Mouse (Mus musculus) effector memory CD4-positive, alpha-beta T cell, adult 7 months (primary cell): Measurements from ENCODE around the gene Uvssa. TPM values are rescaled to one million over a fixed set of nuclear protein-coding genes. Genes with fewer than 3 reads are reported as not detected.

Source experiments
- polyA plus RNA-seq: library from polyadenylated mRNA; unstranded; fragments of 100-300 nt; shearing (Covaris generic); gene quantifications from one replicate; pipeline ENCODE4 v1.2.1, GENCODE M21; 2017

The Uvssa gene
- polyA plus RNA-seq = 9.4 TPM

DNA sequence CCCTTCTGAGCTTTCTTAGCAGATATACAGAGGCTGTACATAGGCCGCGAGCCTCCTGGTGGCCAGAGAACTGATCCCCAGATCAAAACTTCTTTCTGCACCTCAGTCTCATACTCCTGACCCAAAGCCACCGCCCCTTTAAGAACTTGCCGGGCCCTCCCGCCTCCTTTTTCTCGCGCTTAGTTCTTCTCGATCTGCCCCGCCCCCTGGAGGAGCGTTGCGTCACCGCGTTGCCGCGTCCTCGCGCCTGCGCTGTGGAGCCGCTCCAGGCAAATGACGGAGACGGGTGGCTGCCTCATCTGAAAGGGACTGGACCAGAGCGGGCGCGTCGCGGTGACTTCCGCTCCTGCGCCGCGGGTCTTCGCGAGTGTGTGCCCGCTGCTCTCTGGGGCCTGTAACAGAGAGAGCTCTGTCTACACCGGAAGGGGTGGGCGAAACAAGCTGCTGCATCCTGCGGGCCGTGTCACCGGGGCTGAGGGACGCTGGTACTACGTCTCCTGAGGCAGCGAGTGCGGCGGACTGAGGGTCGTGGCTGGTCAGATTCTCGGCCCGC is at the start of gene Uvssa:
TSS of gene Uvssa (plus strand) at position 248 of the 553 bp plus-strand sequence.

DNA sequence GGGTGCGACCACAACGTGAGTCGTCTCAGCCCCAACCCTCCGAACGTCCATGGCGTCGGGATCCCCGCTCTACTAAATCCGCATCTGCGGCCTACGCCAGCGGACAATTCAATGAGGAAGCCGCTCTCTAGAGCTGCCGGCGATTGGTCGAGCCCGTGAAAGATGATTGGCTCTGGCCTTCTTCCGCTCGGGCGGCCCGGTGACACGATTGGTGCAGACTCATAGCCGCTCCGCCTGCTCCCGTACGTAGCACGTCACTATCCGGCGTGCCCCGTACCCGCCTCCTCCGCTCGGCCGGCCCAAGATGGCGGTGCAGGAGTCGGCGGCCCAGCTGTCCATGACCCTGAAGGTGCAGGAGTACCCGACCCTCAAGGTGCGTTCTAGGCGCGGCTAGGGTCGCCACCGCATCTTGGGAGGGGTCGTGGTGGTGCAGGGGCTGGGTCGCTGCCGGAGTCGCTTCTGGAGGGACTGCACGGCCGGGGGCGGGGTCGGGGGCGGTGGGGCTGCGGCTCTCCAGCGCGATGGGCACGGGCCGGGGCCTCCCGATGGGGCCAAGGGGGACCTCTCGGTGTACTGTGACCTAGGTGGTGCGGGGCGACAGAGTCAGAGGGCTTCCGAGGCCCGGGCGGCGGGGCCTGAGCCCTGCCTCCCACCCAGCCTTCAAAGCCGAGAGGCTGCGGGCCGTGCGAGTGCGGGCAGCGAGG is 42.9 kb upstream of the Uvssa start, which contains the start of gene Maea:
TSS of gene Maea (plus strand) at position 237 of the 704 bp plus-strand sequence.

DNA sequence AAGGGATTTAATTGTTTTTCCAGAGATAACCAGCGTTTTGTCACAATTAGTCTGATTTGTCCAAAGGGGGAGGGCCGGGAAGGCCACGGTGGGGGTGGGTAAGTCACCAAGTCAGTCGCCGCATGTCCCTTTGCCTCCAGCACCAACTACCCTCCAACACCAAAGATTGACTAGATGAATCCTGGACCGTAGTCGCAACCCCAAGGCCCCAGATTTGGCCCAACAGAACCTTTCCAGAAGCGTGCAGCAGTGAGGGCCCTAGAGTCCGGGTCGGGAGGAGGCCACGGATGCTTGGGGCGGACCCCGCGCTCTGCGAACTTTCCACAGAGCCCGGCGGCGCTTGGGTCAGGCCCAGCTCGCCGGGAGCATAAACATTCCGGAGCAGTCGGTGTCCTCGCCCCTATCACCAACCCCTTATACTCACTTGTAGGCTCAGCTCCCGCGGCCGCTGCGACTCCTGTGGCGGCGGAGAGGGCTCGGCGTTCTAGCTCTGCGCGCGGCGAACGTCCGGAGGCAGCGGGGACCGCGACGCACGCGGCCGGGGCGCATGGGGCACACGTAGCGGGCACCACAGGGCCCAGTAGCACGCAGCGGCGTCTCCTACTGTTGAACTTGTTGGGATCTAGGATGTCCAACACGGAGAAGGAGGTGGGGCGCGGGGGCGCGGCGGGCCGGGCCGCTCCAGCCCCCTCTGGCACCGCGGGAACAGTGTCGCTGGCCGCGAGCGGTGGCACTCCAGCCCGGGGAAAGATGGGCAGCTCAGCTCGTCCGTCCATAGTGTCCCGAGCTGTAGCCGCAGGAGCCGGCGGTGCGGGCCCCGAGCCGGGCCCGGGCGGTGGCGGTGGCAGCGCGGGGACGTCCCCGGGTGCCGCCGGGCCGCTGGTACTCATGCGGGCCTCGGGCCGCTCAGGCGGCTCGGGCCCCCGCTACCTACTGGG is 55.1 kb downstream of the Uvssa start, which contains the start of gene Nkx1-1:
TSS of gene Nkx1-1 (minus strand) at position 776 of the 938 bp plus-strand sequence.

Other genes with a start within 250 kb of the Uvssa start
- gene Spon2, start 160.1 kb upstream of the Uvssa start, polyA plus RNA-seq = not detected
- 261 TPM for gene Ctbp1, start 103.6 kb upstream of the Uvssa start, polyA plus RNA-seq
- gene Maea, start 43.0 kb upstream of the Uvssa start, polyA plus RNA-seq = 85.3 TPM
- gene Nkx1-1, start 55.4 kb downstream of the Uvssa start, polyA plus RNA-seq = not detected